10 mouse cellular contexts compared by ENCODE assay signal in the genomic region with DNA sequence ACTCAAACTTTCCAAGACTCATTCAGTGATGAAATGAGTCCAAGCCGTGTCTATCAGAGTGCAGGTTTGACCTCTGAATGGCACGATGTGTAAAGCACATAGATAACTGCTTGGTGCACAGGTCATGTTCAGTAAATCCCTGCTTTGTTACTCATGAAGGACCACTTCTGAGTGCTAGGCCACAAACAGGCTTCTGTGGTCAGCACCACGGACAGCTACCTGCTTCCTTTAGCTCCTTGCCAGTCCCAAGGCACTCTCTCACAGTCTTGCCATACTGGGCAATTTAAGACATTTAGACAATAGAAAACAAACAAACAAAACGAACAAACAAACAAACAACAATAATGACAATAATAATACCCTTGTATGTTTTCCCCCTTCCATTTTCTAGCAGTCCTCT.
A peak's percentile ranks its signal among the peaks of the same experiment; 100 is the strongest.
DNase-seq lines count a peak whose midpoint lies in the region; ATAC-seq lines count a peak whose summit lies in the region.
"Had no signal": no experiment of that assay in that cellular context is flagged by ENCODE, and none has a peak within 500 bp of the region (broad histone marks: within the 10 kb centered on the region; RNA-seq: fewer than 3 reads in every experiment).

No protein-coding gene starts in this region.

- WGBS in embryonic facial prominence, embryonic 11.5 days, result 31% methylated on average over 4 of the region's 4 CpGs
- WGBS in intestine, embryonic 15.5 days, result 26% methylated on average over 4 of the region's 4 CpGs

- H3K9ac ChIP-seq in embryonic facial prominence, embryonic 11.5 days (replicated peaks; ENCODE audit: low read length), result no peak overlapping the region
- no peak overlapping the region for H3K9ac ChIP-seq in intestine, embryonic 15.5 days
- H3K9ac ChIP-seq: embryonic facial prominence, embryonic 12.5 days; liver, embryonic 13.5 days had no signal

- H3K9me3 ChIP-seq in embryonic facial prominence, embryonic 11.5 days (replicated peaks; ENCODE audit: control insufficient read depth, low read length), result no peaks in the 10 kb centered on the region
- no peaks in the 10 kb centered on the region for H3K9me3 ChIP-seq in intestine, embryonic 15.5 days
- H3K9me3 ChIP-seq: embryonic facial prominence, embryonic 12.5 days had no signal

- no peak overlapping the region for H3K4me2 ChIP-seq in embryonic facial prominence, embryonic 11.5 days (ENCODE audit: low read depth, low read length)
- H3K4me2 ChIP-seq in intestine, embryonic 15.5 days (replicated peaks), result no peak overlapping the region
- H3K4me2 ChIP-seq: embryonic facial prominence, embryonic 12.5 days; liver, embryonic 13.5 days had no signal

- no peak overlapping the region for H3K4me3 ChIP-seq in embryonic facial prominence, embryonic 11.5 days (ENCODE audit: low read depth, low read length)
- no peak overlapping the region for H3K4me3 ChIP-seq in intestine, embryonic 15.5 days (replicated peaks)
- H3K4me3 ChIP-seq: embryonic facial prominence, embryonic 12.5 days; liver, embryonic 13.5 days had no signal

- H3K27me3 ChIP-seq in embryonic facial prominence, embryonic 11.5 days (ENCODE audit: control insufficient read depth, insufficient read depth, low read length), result no peaks in the 10 kb centered on the region
- no peaks in the 10 kb centered on the region for H3K27me3 ChIP-seq in intestine, embryonic 15.5 days (replicated peaks)
- H3K27me3 ChIP-seq: embryonic facial prominence, embryonic 12.5 days; liver, embryonic 13.5 days had no signal

- DNase-seq in heart, postnatal 10 days, result peak; percentile 46 to 53
- no peak for DNase-seq in heart, postnatal 25 days (ENCODE audit: low spot score)
- peak; percentile 5 for DNase-seq in ovary, postnatal 10 days (ENCODE audit: low spot score)
- no peak for DNase-seq in ovary, adult 18-20 months (ENCODE audit: low spot score)
- peak; percentile 84 for DNase-seq in embryonic facial prominence, embryonic 11.5 days (ENCODE audit: low spot score)
- peak; percentile 18 for DNase-seq in testis, postnatal 14 days (ENCODE audit: low spot score)
- DNase-seq in spleen, postnatal 4 days (ENCODE audit: low spot score in 2 of 2), result no peak
- DNase-seq: liver, embryonic 13.5 days had no signal

- ATAC-seq in embryonic facial prominence, embryonic 11.5 days (replicated peaks; ENCODE audit: insufficient number of reproducible peaks, low FRiP score, low TSS enrichment, low read depth), result no peak
- ATAC-seq in intestine, embryonic 15.5 days, result no peak

- intact Hi-C loops in heart, postnatal 10 days (cut with DNase I), result no loop called here
- intact Hi-C loops in heart, postnatal 25 days (cut with DNase I), result no loop called here

- no peaks in the 10 kb centered on the region for H3K4me1 ChIP-seq in embryonic facial prominence, embryonic 11.5 days (ENCODE audit: control insufficient read depth, insufficient read depth, low read length)
- no peaks in the 10 kb centered on the region for H3K4me1 ChIP-seq in intestine, embryonic 15.5 days (replicated peaks)
- H3K4me1 ChIP-seq: embryonic facial prominence, embryonic 12.5 days; liver, embryonic 13.5 days had no signal

- H3K27ac ChIP-seq in embryonic facial prominence, embryonic 11.5 days (replicated peaks; ENCODE audit: low read depth, low read length), result no peak overlapping the region
- no peak overlapping the region for H3K27ac ChIP-seq in intestine, embryonic 15.5 days
- H3K27ac ChIP-seq: embryonic facial prominence, embryonic 12.5 days; liver, embryonic 13.5 days had no signal

- no peaks in the 10 kb centered on the region for H3K36me3 ChIP-seq in embryonic facial prominence, embryonic 11.5 days (replicated peaks; ENCODE audit: control insufficient read depth, insufficient read depth, low read depth, low read length)
- no peaks in the 10 kb centered on the region for H3K36me3 ChIP-seq in intestine, embryonic 15.5 days
- H3K36me3 ChIP-seq: embryonic facial prominence, embryonic 12.5 days; liver, embryonic 13.5 days had no signal

Comparison
In these comparisons a context has a peak if more than half of its experiments do, and no peak if none do; other contexts are left out.
1. DNase-seq: peak in heart, postnatal 10 days (2 of 2), ovary, postnatal 10 days (single experiment), embryonic facial prominence, embryonic 11.5 days (single experiment) and testis, postnatal 14 days (single experiment); none in heart, postnatal 25 days (single experiment), ovary, adult 18-20 months (single experiment) and spleen, postnatal 4 days (0 of 2).